In the genomic region with DNA sequence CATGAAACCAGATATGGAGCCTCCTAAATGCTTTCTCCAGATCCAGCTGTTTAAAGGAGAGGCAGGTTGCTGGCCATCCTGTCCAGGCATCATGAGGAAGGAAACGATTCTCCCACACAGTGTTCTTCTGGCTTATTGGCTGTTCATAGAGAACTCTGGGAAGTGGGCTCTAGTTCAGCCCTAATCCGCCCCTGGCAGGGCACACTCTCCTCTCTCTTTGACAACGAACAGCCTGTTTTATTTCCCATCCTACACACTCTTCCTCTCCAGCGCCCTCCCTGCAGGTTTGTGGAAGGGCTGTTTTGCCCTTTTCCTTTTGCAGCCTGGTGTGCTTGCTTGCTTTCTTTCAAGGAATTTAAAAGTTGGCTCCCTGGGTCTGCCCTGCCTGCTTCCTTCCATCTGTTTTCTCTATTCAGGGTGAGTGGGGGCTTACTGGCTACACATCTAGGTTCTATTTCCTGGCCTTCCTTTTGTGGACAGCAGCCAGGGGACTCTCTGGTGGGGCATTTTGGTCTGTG, we compare ENCODE assay signal across 8 mouse cellular contexts.
A peak's percentile ranks its signal among the peaks of the same experiment; 100 is the strongest.
DNase-seq lines count a peak whose midpoint lies in the region; ATAC-seq lines count a peak whose summit lies in the region.

No protein-coding gene starts in this region.

- H3K4me3 ChIP-seq in heart, embryonic 10.5 days, result no peak overlapping the region
- H3K4me3 ChIP-seq in heart, embryonic 16.5 days (ENCODE audit: low read length), result no peak overlapping the region
- no peak overlapping the region for H3K4me3 ChIP-seq in limb, embryonic 15.5 days
- no peak overlapping the region for H3K4me3 ChIP-seq in liver, embryonic 11.5 days (ENCODE audit: low read depth, low read length)

- no peaks in the 10 kb centered on the region for H3K9me3 ChIP-seq in heart, embryonic 10.5 days
- H3K9me3 ChIP-seq in heart, embryonic 16.5 days (replicated peaks; ENCODE audit: control insufficient read depth, low read length), result no peaks in the 10 kb centered on the region
- no peaks in the 10 kb centered on the region for H3K9me3 ChIP-seq in limb, embryonic 15.5 days
- H3K9me3 ChIP-seq in liver, embryonic 11.5 days (ENCODE audit: control insufficient read depth, low read length), result no peaks in the 10 kb centered on the region

- H3K27ac ChIP-seq in heart, embryonic 10.5 days, result no peak overlapping the region
- peak overlapping the region; percentile 56 for H3K27ac ChIP-seq in heart, embryonic 16.5 days (ENCODE audit: low read length)
- H3K27ac ChIP-seq in limb, embryonic 15.5 days, result 0 out of 2 replicates have a peak overlapping the region, but pooled peaks have one; percentile 8
- H3K27ac ChIP-seq in liver, embryonic 11.5 days (ENCODE audit: low read depth, low read length), result no peak overlapping the region

- no peaks in the 10 kb centered on the region for H3K4me1 ChIP-seq in heart, embryonic 10.5 days
- H3K4me1 ChIP-seq in heart, embryonic 16.5 days (ENCODE audit: control insufficient read depth, insufficient read depth, low read length), result peaks cover 6% of the 10 kb centered on the region; the same call in 1 of the 2 replicates
- peaks cover 9% of the 10 kb centered on the region for H3K4me1 ChIP-seq in limb, embryonic 15.5 days
- no peaks in the 10 kb centered on the region for H3K4me1 ChIP-seq in liver, embryonic 11.5 days (replicated peaks; ENCODE audit: control insufficient read depth, insufficient read depth, low read length)

- peak; percentile 98 for DNase-seq in heart, adult 11 months
- no peak for DNase-seq in heart, embryonic 10.5 days (ENCODE audit: low spot score)
- DNase-seq in embryo, embryonic 10.5 days (ENCODE audit: low spot score), result peak; percentile 20
- DNase-seq in liver, embryonic 11.5 days (ENCODE audit: low spot score), result no peak

- H3K4me2 ChIP-seq in heart, embryonic 16.5 days (ENCODE audit: low read depth, low read length), result no peak overlapping the region
- H3K4me2 ChIP-seq in limb, embryonic 15.5 days, result no peak overlapping the region
- H3K4me2 ChIP-seq in liver, embryonic 11.5 days, result no peak overlapping the region

- no peak; the same call in 1 of the 2 replicates for ATAC-seq in heart, embryonic 16.5 days (replicated peaks; ENCODE audit: extremely low read depth, insufficient read depth, low FRiP score)
- ATAC-seq in limb, embryonic 15.5 days (ENCODE audit: insufficient number of reproducible peaks, low FRiP score, low TSS enrichment, low read depth), result peak; percentile 41
- no peak for ATAC-seq in activated CD4-positive, CD25-positive, alpha-beta regulatory T cell, adult 4 months
- ATAC-seq in liver, embryonic 11.5 days (replicated peaks; ENCODE audit: low FRiP score), result no peak
- no peak for ATAC-seq in monocyte, adult 5-6 weeks (replicated peaks; ENCODE audit: insufficient number of reproducible peaks, low FRiP score, low TSS enrichment, poor library complexity, severe bottlenecking)

- no peaks in the 10 kb centered on the region for H3K27me3 ChIP-seq in heart, embryonic 10.5 days (ENCODE audit: insufficient read depth, poor library complexity, severe bottlenecking)
- no peaks in the 10 kb centered on the region for H3K27me3 ChIP-seq in heart, embryonic 16.5 days (ENCODE audit: control insufficient read depth, insufficient read depth, low read length)
- H3K27me3 ChIP-seq in limb, embryonic 15.5 days, result no peaks in the 10 kb centered on the region
- no peaks in the 10 kb centered on the region for H3K27me3 ChIP-seq in liver, embryonic 11.5 days (replicated peaks; ENCODE audit: control insufficient read depth, insufficient read depth, low read length)

- 61% methylated on average over 4 of the region's 4 CpGs for WGBS in heart, embryonic 10.5 days
- 51% methylated on average over 4 of the region's 4 CpGs for WGBS in heart, embryonic 16.5 days
- WGBS in limb, embryonic 15.5 days, result 31% methylated on average over 4 of the region's 4 CpGs
- WGBS in liver, embryonic 11.5 days, result 55% methylated on average over 4 of the region's 4 CpGs

- no peak overlapping the region for H3K9ac ChIP-seq in heart, embryonic 16.5 days (ENCODE audit: low read length)
- H3K9ac ChIP-seq in limb, embryonic 15.5 days, result no peak overlapping the region
- no peak overlapping the region for H3K9ac ChIP-seq in liver, embryonic 11.5 days (ENCODE audit: low read depth, low read length)

- no peaks in the 10 kb centered on the region for H3K36me3 ChIP-seq in heart, embryonic 10.5 days
- H3K36me3 ChIP-seq in heart, embryonic 16.5 days (ENCODE audit: control insufficient read depth, insufficient read depth), result no peaks in the 10 kb centered on the region
- H3K36me3 ChIP-seq in limb, embryonic 15.5 days, result no peaks in the 10 kb centered on the region
- no peaks in the 10 kb centered on the region for H3K36me3 ChIP-seq in liver, embryonic 11.5 days (ENCODE audit: control insufficient read depth, insufficient read depth, low read length)

Comparison
In these comparisons a context has a peak if more than half of its experiments do, and no peak if none do; other contexts are left out.
1. DNase-seq: peak in heart, adult 11 months (single experiment) and embryo, embryonic 10.5 days (single experiment); none in heart, embryonic 10.5 days (single experiment) and liver, embryonic 11.5 days (single experiment).
2. H3K27ac ChIP-seq: peak in heart, embryonic 16.5 days (single experiment) and limb, embryonic 15.5 days (single experiment); none in heart, embryonic 10.5 days (single experiment) and liver, embryonic 11.5 days (single experiment).